Mouse (Mus musculus) cerebellum, adult (tissue): ENCODE results near the gene Ackr1.
A peak's percentile ranks its signal among the peaks of the same experiment; 100 is the strongest.

Source experiments
- ATAC-seq: cut with Nextera tagmentation; 2 replicates; pipeline ENCODE4 v1.9.2; 2017; ENCODE audit warnings: mild to moderate bottlenecking, moderate library complexity, mixed read lengths; ENCODE audit not compliant: insufficient number of reproducible peaks, low FRiP score, low TSS enrichment

The Ackr1 gene

DNA sequence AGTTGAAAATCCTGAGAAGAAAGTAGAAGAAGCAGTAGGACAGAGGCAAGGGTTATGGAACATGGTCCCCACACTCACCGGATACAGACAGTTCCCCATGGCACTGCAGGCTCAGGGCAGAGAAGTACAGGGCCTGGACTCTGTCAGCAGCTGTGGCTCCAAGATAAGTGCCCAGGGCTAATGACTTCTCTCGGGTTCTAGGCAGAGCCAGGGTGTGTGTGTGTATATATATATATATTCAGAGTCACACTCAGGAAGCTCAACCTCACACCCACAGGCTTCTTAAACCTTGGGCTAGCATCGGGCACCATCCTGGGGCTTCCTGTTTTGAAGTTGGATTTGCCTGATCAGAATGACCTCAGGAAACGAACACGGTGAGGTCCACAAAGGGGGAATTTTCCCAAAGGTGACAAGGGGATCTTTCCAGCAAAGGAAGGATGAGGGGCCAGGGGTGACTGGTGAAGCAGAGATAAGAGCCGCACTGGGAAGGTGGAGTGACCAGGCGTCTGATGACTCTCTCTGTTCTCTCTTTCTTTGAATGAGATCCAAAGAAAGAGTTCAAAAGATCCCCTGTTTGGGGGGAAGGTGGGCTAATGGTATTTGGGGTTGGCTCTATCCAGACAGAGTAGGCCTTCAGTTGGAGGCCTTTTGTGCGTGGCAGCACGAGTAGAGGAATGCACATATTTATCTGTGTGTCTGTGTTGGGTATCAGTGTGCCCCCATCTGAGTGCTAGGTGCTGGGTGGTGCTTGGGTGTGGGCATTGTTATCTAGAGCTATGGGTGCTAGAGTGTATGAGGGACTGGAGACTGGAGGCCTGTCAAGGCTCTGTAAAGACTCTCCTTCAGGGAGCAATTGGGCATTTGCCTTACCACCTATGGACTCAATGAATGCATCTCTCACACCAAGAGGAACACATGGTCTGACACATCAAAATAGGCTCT is at the start of gene Ackr1:
TSS of gene Ackr1 (minus strand) at position 439 of the 942 bp plus-strand sequence.
- ATAC-seq: no peak

DNA sequence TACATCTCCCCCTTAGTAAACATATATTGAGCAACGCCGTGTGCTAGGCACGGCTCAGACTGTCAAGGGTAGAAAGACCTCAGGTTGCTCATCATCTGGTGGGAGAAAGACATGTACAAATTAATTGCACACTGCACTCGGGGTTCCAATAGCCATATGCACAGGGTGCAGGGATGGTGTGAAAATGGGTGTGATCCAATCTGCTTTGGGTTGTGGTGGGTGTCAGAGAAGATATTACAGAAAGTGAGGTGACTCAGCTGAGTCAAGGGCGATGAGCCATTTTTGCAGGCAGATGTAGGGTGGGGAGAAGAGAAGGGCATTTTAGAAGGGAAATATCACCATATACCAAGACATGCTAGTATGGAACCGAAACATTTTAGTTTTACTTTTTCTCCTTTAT is 47.9 kb upstream of the Ackr1 start:
- no peak for ATAC-seq

GRCm38 (mm10) chr1:173377380-173378112 is 44.0 kb upstream of the Ackr1 start:
- ATAC-seq: peak; percentile 98

DNA sequence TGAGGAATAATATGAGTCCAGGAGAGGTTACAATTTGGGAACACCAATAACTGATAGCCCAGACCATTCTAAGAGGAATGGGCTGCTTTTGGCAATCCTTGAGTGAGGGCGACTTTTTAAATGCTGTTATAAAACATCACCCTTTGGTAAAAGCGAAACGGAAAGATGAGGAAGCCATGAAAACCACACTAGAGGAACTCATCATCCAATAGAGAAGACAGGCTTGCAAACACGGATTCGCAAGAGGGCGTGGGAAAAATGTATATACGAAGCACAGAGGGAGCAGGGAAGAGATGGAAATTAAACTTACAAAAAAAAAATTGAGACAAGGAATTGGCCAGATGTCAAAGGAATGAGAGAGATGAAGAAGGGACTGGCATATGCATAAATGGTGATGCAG is 40.5 kb upstream of the Ackr1 start:
- ATAC-seq: no peak

GRCm38 (mm10) chr1:173371586-173371985 is 38.0 kb upstream of the Ackr1 start:
- peak; percentile 43; the same call in 1 of the 2 replicates for ATAC-seq

- no peak for ATAC-seq
Measured at GRCm38 (mm10) chr1:173370456-173370855, 36.9 kb upstream of the Ackr1 start.

DNA sequence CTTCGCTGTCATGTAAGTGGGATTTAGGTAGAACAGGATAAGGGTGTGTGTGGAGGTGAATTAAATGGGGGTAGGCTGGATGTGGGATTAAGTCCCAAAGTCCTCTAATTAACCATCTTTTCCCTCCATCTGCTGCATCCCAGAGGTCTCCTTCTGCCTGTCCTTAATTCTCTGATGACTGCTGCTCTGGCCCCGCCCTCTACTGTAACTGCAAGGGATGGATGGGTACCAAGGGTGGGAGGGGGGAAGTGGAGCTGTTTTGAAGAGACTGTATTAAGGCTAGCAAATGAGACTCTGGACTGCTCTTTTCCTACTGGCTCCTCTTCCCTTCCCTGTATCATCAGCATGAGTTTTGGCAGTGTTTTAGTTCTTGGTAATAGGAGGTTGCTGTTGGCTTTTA is 36.1 kb upstream of the Ackr1 start:
- ATAC-seq: no peak

DNA sequence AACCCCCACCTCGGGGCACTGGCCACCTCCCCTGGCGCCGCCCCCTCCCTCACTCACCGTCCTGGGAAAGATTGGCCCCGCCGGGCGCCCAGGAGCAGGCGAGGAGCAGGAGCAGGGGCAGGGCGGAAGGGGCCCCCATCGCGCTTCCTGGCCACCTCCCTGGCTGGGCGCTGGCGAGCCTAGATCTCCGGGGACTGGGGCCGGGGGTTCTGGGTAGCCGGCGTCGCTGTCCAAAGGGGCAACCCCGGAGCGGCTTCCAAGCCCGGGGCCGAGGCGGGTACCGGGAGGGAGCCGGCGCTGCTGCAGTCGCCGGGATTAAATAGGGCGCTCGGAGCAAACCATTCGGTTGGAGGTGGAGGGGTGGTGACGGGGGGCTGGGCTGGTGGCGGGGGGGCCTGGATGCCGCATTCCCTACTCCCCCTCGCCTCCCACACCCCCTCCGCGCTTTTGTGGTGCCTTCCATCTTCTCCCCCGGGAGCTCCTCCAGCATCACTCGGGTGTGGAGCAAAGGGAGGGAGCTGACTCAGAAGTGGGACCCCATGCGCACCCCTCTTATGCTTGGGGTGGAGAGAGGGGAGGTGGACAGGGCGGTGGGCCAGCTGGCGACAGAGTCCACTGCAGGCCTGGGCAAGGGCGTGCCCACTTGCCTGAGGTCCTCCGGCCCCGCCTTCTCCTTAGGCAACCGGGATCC is 34.0 kb upstream of the Ackr1 start, which contains the start of gene Cadm3:
TSS of gene Cadm3 (minus strand) at position 340 of the 691 bp plus-strand sequence.
- ATAC-seq: peak; percentile 53

DNA sequence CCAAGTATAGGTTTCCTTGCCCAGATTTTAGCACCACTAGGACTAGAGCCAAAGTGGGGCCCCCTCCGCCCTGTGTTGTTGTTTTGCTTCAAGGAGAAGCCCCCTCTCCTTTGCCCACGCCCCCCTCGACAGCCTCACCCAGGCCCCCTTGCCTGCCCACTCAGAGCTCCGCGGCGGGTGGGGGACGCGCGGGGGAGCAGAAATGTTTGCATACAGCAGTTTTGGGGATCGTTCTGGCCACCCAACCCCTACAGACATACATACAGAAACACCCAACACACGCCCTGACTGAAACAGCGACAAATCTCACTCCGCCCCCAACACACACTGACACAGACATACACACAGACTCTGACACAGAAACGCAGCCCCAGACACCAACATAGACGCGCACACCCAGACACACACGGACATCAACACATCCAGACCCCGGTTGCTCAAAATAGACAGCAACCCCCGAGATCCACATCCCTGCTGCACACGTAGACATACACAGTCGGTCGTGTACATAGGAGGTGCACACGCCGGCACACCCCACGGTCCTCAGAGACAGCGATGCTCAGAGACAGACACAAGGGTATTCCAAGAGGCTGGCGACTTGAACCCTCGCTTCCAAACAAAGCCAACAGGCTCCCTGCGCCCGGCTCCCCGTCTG is 33.3 kb upstream of the Ackr1 start:
- no peak for ATAC-seq

GRCm38 (mm10) chr1:173365970-173366409 is 32.4 kb upstream of the Ackr1 start:
- ATAC-seq: peak; percentile 41

- peak; percentile 33; the same call in 1 of the 2 replicates for ATAC-seq
Measured at GRCm38 (mm10) chr1:173364125-173364800, 30.7 kb upstream of the Ackr1 start.

GRCm38 (mm10) chr1:173363436-173363835 is 29.9 kb upstream of the Ackr1 start:
- no peak for ATAC-seq

DNA sequence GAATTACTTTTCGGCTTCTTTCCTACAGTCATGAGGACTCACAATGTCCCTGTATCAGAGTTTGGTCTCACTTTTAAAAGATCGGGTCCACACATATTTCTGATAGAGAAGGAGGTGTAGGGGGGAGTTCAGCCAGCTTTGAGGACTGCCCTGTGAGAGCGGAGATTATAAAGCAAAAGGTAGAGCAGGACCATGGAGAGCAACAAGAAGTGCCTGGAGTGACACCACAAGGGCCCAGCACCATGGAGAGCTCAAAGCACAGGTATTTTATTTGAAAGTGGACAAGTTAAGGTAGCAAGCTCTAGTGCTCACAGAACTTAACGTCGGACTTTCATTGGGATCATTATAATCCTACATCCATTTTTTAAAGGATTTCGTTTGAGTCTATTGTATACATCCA is 28.1 kb upstream of the Ackr1 start:
- ATAC-seq: no peak

- ATAC-seq: peak; percentile 85
Measured at GRCm38 (mm10) chr1:173359590-173360290, 26.2 kb upstream of the Ackr1 start.

GRCm38 (mm10) chr1:173357799-173358198 is 24.2 kb upstream of the Ackr1 start:
- ATAC-seq: no peak

- ATAC-seq: no peak
Measured at GRCm38 (mm10) chr1:173356699-173357098, 23.1 kb upstream of the Ackr1 start.

DNA sequence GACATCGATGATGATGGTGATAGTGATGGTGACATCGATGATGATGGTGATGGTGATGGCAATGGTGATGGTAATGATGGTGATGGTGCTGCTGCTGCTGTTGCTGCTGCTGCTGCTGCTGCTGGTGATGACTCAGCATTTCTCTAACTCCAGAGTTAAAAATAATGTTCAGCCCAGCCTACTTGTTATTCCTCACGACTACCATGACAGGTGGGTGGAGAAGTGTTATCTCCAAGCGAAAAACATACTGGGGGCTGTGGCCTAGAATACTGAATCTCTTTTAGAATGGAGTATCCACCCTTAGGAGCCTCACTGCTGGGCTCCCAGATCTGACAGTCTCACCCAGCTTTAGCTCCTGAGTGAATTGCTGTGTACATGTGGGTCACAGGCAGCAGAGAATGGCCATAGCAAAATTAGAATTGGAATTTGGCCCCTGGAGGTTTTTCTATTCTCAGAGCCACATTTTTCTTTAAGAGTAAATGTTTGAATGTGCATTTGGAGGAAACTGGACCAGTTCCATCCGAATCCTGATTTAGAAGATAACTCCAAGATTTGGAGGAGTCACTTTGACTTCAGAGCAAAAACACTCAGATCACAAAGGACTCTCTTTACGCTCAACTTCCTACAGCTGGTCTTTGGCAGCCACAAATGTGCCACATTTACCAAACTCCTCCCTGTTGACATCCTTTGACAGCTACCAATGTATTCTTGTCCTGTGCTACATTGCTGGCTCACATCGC is 21.7 kb upstream of the Ackr1 start:
- ATAC-seq: no peak

DNA sequence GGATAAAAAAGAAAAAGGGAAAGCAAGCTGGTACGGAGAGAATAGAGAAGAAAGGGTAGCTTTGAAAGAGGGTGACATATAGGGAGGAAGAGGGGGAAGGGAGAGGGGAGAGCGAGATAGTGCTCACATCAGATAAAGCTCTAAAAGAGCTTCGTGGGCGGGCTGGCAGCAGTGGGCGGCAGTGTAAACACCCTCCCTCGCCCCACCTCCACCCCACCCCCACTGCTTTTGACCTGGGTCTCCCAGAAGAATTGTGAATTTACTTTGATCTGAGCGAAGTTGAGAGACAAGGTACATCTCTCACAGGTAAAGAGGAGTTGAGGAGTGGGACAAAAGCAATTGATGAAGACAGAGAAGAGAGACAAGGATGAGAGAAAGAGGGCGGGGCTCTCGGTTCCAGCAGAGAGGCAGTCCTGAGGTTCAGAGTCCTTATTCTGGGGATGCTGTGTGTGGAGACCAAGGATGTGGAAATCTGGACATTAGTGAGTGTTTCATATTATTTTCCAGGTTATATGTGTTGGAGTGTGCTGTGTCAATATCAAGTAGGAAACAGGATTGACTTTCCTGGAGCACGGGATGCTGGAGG is 16.9 kb upstream of the Ackr1 start, which contains the start of gene Aim2:
TSS of gene Aim2 (plus strand) at position 508 of the 586 bp plus-strand sequence.
- no peak for ATAC-seq
